In genomic region chr2:106622326-106622725, GRCm38 (mm10) we compare ENCODE assay signal across 19 mouse cellular contexts.
DNase-seq lines count a peak whose midpoint lies in the region; ATAC-seq and TF ChIP-seq lines count a peak whose summit lies in the region.
"Had no signal": no experiment of that assay in that cellular context is flagged by ENCODE, and none has a peak within 500 bp of the region (broad histone marks: within the 10 kb centered on the region; RNA-seq: fewer than 3 reads in every experiment).

No protein-coding gene starts in this region.

- TF ChIP-seq EP300 in lung, postnatal 0 days (IDR thresholded peaks at IDR 0.05), result no peak

- no peak for ATAC-seq in kidney, embryonic 15.5 days (replicated peaks; ENCODE audit: low FRiP score)
- ATAC-seq in lung, postnatal 0 days, result no peak
- ATAC-seq: CD4-positive, CD25-positive, alpha-beta regulatory T cell, adult 4 months; forebrain, embryonic 15.5 days had no signal

- no peak overlapping the region for H3K4me2 ChIP-seq in kidney, embryonic 15.5 days
- H3K4me2 ChIP-seq in lung, postnatal 0 days (replicated peaks; ENCODE audit: low read depth, low read length), result no peak overlapping the region
- H3K4me2 ChIP-seq: forebrain, embryonic 15.5 days; midbrain, embryonic 12.5 days; neural tube, embryonic 13.5 days had no signal

- H3K4me3 ChIP-seq in kidney, embryonic 15.5 days (replicated peaks), result no peak overlapping the region
- H3K4me3 ChIP-seq in lung, postnatal 0 days (ENCODE audit: low read depth, low read length), result no peak overlapping the region
- H3K4me3 ChIP-seq in lung, adult 2 months (replicated peaks; ENCODE audit: extremely low read depth, low read depth, low read length), result no peak overlapping the region
- H3K4me3 ChIP-seq: forebrain, embryonic 15.5 days; hindbrain, embryonic 10.5 days; midbrain, embryonic 12.5 days; neural tube, embryonic 13.5 days had no signal

- peak; percentile 16 for DNase-seq in kidney, postnatal 10 days
- peak; percentile 9 for DNase-seq in lung, postnatal 0 days (ENCODE audit: low spot score)
- DNase-seq in lung, adult 2 months, result no peak
- peak; percentile 44 for DNase-seq in testis, postnatal 10 days (ENCODE audit: low spot score)
- DNase-seq in testis, postnatal 14 days (ENCODE audit: low spot score), result no peak
- no peak for DNase-seq in thymus, postnatal 14 days
- DNase-seq: cerebellum, adult 18-20 months; gastrocnemius, postnatal 25 days; kidney, adult 8-10 months; liver; thymus, postnatal 25 days had no signal

- 85% methylated on average over 5 of the region's 5 CpGs for WGBS in kidney, embryonic 15.5 days
- WGBS in lung, postnatal 0 days, result 52% methylated on average over 5 of the region's 5 CpGs
- WGBS in lung, adult 2 months, result 52% methylated on average over 5 of the region's 5 CpGs

- H3K4me1 ChIP-seq in kidney, embryonic 15.5 days, result no peaks in the 10 kb centered on the region
- no peaks in the 10 kb centered on the region for H3K4me1 ChIP-seq in lung, postnatal 0 days (ENCODE audit: insufficient read depth, low read depth, low read length)
- no peaks in the 10 kb centered on the region for H3K4me1 ChIP-seq in lung, adult 2 months (ENCODE audit: control insufficient read depth, insufficient read depth, low read length)
- H3K4me1 ChIP-seq: forebrain, embryonic 15.5 days; hindbrain, embryonic 10.5 days; midbrain, embryonic 12.5 days; neural tube, embryonic 13.5 days had no signal

- no peak for TF ChIP-seq POLR2A in lung, adult 2 months (IDR thresholded peaks at IDR 0.05; ENCODE audit: borderline replicate concordance, extremely low read depth, low read depth, low read length)

- TF ChIP-seq CTCF in lung, postnatal 0 days (IDR thresholded peaks at IDR 0.05), result no peak
- no peak for TF ChIP-seq CTCF in lung, adult 2 months (IDR thresholded peaks at IDR 0.05; ENCODE audit: insufficient read depth, low read length)

- no peaks in the 10 kb centered on the region for H3K9me3 ChIP-seq in kidney, embryonic 15.5 days (replicated peaks)
- no peaks in the 10 kb centered on the region for H3K9me3 ChIP-seq in lung, postnatal 0 days (ENCODE audit: low read length)
- H3K9me3 ChIP-seq: forebrain, embryonic 15.5 days; hindbrain, embryonic 10.5 days; midbrain, embryonic 12.5 days; neural tube, embryonic 13.5 days had no signal

- H3K27ac ChIP-seq in kidney, embryonic 15.5 days, result no peak overlapping the region
- H3K27ac ChIP-seq in lung, postnatal 0 days (ENCODE audit: low read length), result no peak overlapping the region
- H3K27ac ChIP-seq: forebrain, embryonic 15.5 days; hindbrain, embryonic 10.5 days; macrophage; midbrain, embryonic 12.5 days; neural tube, embryonic 13.5 days; stomach, postnatal 0 days had no signal

- no peak overlapping the region for H3K9ac ChIP-seq in kidney, embryonic 15.5 days
- no peak overlapping the region for H3K9ac ChIP-seq in lung, postnatal 0 days (replicated peaks; ENCODE audit: low read depth)
- H3K9ac ChIP-seq: forebrain, embryonic 15.5 days; midbrain, embryonic 12.5 days; neural tube, embryonic 13.5 days had no signal

- no peaks in the 10 kb centered on the region for H3K27me3 ChIP-seq in kidney, embryonic 15.5 days
- H3K27me3 ChIP-seq in lung, postnatal 0 days (replicated peaks; ENCODE audit: insufficient read depth, low read length), result no peaks in the 10 kb centered on the region
- H3K27me3 ChIP-seq: forebrain, embryonic 15.5 days; midbrain, embryonic 12.5 days; neural tube, embryonic 13.5 days had no signal

- H3K36me3 ChIP-seq in kidney, embryonic 15.5 days, result no peaks in the 10 kb centered on the region
- H3K36me3 ChIP-seq in lung, postnatal 0 days (ENCODE audit: insufficient read depth, low read length), result no peaks in the 10 kb centered on the region
- H3K36me3 ChIP-seq: forebrain, embryonic 15.5 days; hindbrain, embryonic 10.5 days; midbrain, embryonic 12.5 days; neural tube, embryonic 13.5 days had no signal

Comparison
In these comparisons a context has a peak if more than half of its experiments do, and no peak if none do; other contexts are left out.
1. DNase-seq: peak in kidney, postnatal 10 days (single experiment), lung, postnatal 0 days (single experiment) and testis, postnatal 10 days (single experiment); none in lung, adult 2 months (single experiment), testis, postnatal 14 days (single experiment) and thymus, postnatal 14 days (single experiment).